Mouse (Mus musculus) right cerebral cortex, postnatal 36 days (tissue): ENCODE data around the gene Lmf1.

Experiments used
- DNase-seq, 2 experiments: peaks; one replicate each; pipeline ENCODE4 v3.0.0; 2022; ENCODE audit warnings: low spot score in 2 of 2, mixed read lengths in 1 of 2

Lmf1 gene

GRCm38 (mm10) chr17:25642032-25642431 is 63.1 kb downstream of the Lmf1 start:
- no peak for DNase-seq

- DNase-seq = no peak
Measured at GRCm38 (mm10) chr17:25643517-25644294, 64.8 kb downstream of the Lmf1 start.

GRCm38 (mm10) chr17:25644761-25645160 is 65.9 kb downstream of the Lmf1 start:
- DNase-seq = no peak

GRCm38 (mm10) chr17:25645661-25646060 is 66.8 kb downstream of the Lmf1 start:
- DNase-seq = no peak

- DNase-seq = no peak
Measured at GRCm38 (mm10) chr17:25647901-25648300, 69.0 kb downstream of the Lmf1 start.

- DNase-seq = no peak
Measured at GRCm38 (mm10) chr17:25648678-25649216, 69.9 kb downstream of the Lmf1 start.

GRCm38 (mm10) chr17:25650726-25651125 is 71.8 kb downstream of the Lmf1 start:
- DNase-seq = no peak

- DNase-seq = peak in 1 of 2 experiments; percentile 41
Measured at GRCm38 (mm10) chr17:25652272-25652671, 73.4 kb downstream of the Lmf1 start.

- no peak for DNase-seq
Measured at GRCm38 (mm10) chr17:25656142-25656825, 77.4 kb downstream of the Lmf1 start.

- DNase-seq = no peak
Measured at GRCm38 (mm10) chr17:25656826-25657189, 77.9 kb downstream of the Lmf1 start.

GRCm38 (mm10) chr17:25663213-25663835 is 84.4 kb downstream of the Lmf1 start:
- DNase-seq = peak in 1 of 2 experiments; percentile 39

GRCm38 (mm10) chr17:25665485-25665884 is 86.6 kb downstream of the Lmf1 start:
- DNase-seq = peak in 1 of 2 experiments; percentile 41

- no peak for DNase-seq
Measured at GRCm38 (mm10) chr17:25665891-25666290, 87.0 kb downstream of the Lmf1 start.

- no peak for DNase-seq
Measured at GRCm38 (mm10) chr17:25668481-25669055, 89.7 kb downstream of the Lmf1 start.

- no peak for DNase-seq
Measured at GRCm38 (mm10) chr17:25672982-25673381, 94.1 kb downstream of the Lmf1 start.

GRCm38 (mm10) chr17:25677969-25678368 is 99.1 kb downstream of the Lmf1 start:
- DNase-seq = no peak

- no peak for DNase-seq
Measured at GRCm38 (mm10) chr17:25679818-25680217, 100.9 kb downstream of the Lmf1 start.

- no peak for DNase-seq
Measured at GRCm38 (mm10) chr17:25681636-25682035, 102.8 kb downstream of the Lmf1 start.

- no peak for DNase-seq
Measured at GRCm38 (mm10) chr17:25686323-25686722, 107.4 kb downstream of the Lmf1 start.

- DNase-seq = no peak
Measured at GRCm38 (mm10) chr17:25688922-25689321, 110.0 kb downstream of the Lmf1 start.

GRCm38 (mm10) chr17:25696263-25696662 is 117.4 kb downstream of the Lmf1 start:
- no peak for DNase-seq

- peak; percentile 52 to 67 for DNase-seq
Measured at GRCm38 (mm10) chr17:25698446-25698845, 119.6 kb downstream of the Lmf1 start.
